Mouse (Mus musculus): ENCODE measurements around the gene Ccnc.

GRCm38 (mm10) chr4:21786268-21786667 is 58.8 kb downstream of the Ccnc start:
- TF ChIP-seq POLR2A (IDR thresholded peaks at IDR 0.05; ENCODE audit: borderline replicate concordance, extremely low read depth, low read depth, low read length) = no peak
- no peak for TF ChIP-seq CTCF (IDR thresholded peaks at IDR 0.05; ENCODE audit: insufficient read depth, low read length)
